Mouse (Mus musculus): Measurements from ENCODE around the gene Tctex1d4. TPM values are rescaled to one million over a fixed set of nuclear protein-coding genes. Genes with fewer than 3 reads are reported as not detected.

The Tctex1d4 gene
- polyA plus RNA-seq, 1 experiment from 2014 or later = 0.60 TPM

DNA sequence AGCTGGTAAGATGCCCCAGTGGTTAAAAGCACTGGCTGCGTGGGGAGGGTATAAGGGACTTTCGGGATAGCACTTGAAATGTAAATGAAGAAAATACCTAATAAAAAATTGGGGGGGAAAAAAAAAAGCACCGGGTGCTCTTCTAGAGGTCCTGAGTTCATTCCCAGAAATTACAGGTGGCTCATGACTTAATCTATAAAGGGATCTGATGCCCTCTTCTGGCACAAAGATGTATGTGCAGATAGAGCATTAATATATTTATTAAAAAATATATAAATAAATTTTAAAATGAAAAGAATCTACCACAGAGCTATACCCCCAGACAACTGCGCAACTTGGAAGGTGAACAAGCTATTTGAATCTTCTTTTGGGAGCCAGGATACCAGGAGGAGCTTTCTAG, 14.0 kb downstream of the Tctex1d4 start:
- ATAC-seq (ENCODE audit: low FRiP score) = no peak

DNA sequence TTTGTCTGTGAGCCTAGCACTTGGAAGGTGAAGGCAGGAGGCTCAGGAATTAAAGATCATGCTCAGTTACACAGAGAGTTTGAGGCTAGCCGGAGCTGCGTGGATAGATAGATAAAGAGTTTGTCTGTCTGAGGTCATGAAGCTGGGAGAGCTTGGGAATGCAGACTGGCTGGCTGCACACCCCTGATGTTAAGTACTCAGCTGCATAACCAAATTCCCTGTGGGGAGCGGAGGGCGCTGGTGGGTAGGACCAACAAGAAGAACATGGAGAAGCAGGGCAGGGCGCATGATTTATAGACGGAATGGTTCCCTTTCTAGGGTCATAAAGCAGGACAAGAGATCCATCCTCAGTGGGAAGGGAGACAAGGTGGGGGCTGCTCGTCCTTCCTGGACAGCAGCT, 16.4 kb downstream of the Tctex1d4 start:
- ATAC-seq (ENCODE audit: low FRiP score) (no peak), DNase-seq (ENCODE audit: low spot score) (no peak)
- Histone ChIP-seq H3K4me1 (replicated peaks; ENCODE audit: control insufficient read depth, insufficient read depth, low read length) (no peaks in the 10 kb centered on the region), H3K27ac (ENCODE audit: low read depth, low read length) (no peak overlapping the region), H3K9ac (ENCODE audit: low read depth, low read length) (no peak overlapping the region), H3K9me3 (ENCODE audit: control insufficient read depth, low read length) (no peaks in the 10 kb centered on the region), H3K4me2 (replicated peaks; ENCODE audit: low read depth, low read length) (no peak overlapping the region), H3K4me3 (ENCODE audit: low read depth, low read length) (no peak overlapping the region), H3K36me3 (ENCODE audit: control insufficient read depth, insufficient read depth, low read length) (no peaks in the 10 kb centered on the region), H3K27me3 (ENCODE audit: control insufficient read depth, insufficient read depth, low read length) (no peaks in the 10 kb centered on the region)
- WGBS = 63% methylated on average over 7 of the region's 7 CpGs

More for the DNA sequence above, 14.0 kb downstream of the Tctex1d4 start:
- no peak overlapping the region for H3K4me3 ChIP-seq (ENCODE audit: low read depth, low read length)
- H3K4me1 ChIP-seq (replicated peaks; ENCODE audit: control insufficient read depth, insufficient read depth, low read length) = no peaks in the 10 kb centered on the region
- DNase-seq (ENCODE audit: low spot score) = no peak
- no peak overlapping the region for H3K4me2 ChIP-seq (replicated peaks; ENCODE audit: low read depth, low read length)
- H3K9ac ChIP-seq (ENCODE audit: low read depth, low read length) = no peak overlapping the region
- H3K36me3 ChIP-seq (ENCODE audit: control insufficient read depth, insufficient read depth, low read length) = no peaks in the 10 kb centered on the region
- H3K9me3 ChIP-seq (ENCODE audit: control insufficient read depth, low read length) = no peaks in the 10 kb centered on the region
- no peaks in the 10 kb centered on the region for H3K27me3 ChIP-seq (ENCODE audit: control insufficient read depth, insufficient read depth, low read length)
- WGBS = 36% methylated on average over 4 of the region's 4 CpGs
- no peak overlapping the region for H3K27ac ChIP-seq (ENCODE audit: low read depth, low read length)

DNA sequence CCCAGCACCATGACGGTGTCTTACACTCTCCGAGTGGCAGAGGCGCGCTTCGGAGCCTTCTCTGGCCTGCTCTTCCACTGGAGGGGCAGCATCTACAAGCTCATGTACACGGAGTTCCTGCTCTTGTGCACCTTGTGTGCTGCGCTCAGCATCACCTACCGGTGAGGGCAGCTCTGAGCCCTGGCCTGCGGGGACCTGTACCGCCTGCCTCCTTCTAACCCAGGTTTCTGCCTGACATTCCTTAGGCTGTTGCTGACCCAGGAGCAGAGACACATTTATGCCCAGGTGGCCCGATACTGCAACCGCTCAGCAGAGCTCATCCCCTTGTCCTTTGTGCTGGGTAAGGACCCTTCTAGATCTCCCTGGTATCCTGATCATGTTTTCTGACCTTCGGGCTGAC, 18.7 kb downstream of the Tctex1d4 start:
- no peaks in the 10 kb centered on the region for H3K27me3 ChIP-seq (ENCODE audit: control insufficient read depth, insufficient read depth, low read length)
- H3K9ac ChIP-seq (ENCODE audit: low read depth, low read length) = no peak overlapping the region
- H3K4me1 ChIP-seq (replicated peaks; ENCODE audit: control insufficient read depth, insufficient read depth, low read length) = no peaks in the 10 kb centered on the region
- no peak overlapping the region for H3K4me3 ChIP-seq (ENCODE audit: low read depth, low read length)
- H3K9me3 ChIP-seq (ENCODE audit: control insufficient read depth, low read length) = no peaks in the 10 kb centered on the region
- H3K27ac ChIP-seq (ENCODE audit: low read depth, low read length) = no peak overlapping the region
- DNase-seq (ENCODE audit: low spot score) (no peak), ATAC-seq (ENCODE audit: low FRiP score) (no peak)
- no peak overlapping the region for H3K4me2 ChIP-seq (replicated peaks; ENCODE audit: low read depth, low read length)
- WGBS = 92% methylated on average over 13 of the region's 13 CpGs
- H3K36me3 ChIP-seq (ENCODE audit: control insufficient read depth, insufficient read depth, low read length) = no peaks in the 10 kb centered on the region; the same call in 1 of the 2 replicates

DNA sequence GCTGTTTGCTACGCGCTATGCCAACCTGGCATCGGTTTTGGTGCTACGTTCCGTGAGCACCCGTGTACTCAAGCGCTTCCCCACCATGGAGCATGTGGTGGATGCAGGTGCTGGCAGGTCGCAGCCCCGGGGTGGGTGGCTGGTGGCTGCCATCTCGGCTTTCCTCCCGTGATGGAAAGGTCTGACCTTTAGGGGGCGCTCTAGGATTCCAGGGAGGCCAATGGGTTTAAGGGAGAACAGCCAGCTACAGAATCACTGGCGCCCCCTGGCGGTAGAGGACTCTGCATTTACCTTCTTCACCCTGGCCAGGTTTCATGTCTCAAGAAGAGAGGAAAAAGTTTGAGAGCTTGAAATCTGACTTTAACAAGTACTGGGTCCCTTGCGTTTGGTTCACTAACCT, 19.6 kb downstream of the Tctex1d4 start:
- H3K4me1 ChIP-seq (replicated peaks; ENCODE audit: control insufficient read depth, insufficient read depth, low read length) = no peaks in the 10 kb centered on the region
- no peak overlapping the region for H3K27ac ChIP-seq (ENCODE audit: low read depth, low read length)
- H3K4me3 ChIP-seq (ENCODE audit: low read depth, low read length) = no peak overlapping the region
- no peaks in the 10 kb centered on the region for H3K9me3 ChIP-seq (ENCODE audit: control insufficient read depth, low read length)
- 0 out of 2 replicates have a peak overlapping the region, but pooled peaks have one; percentile 7 for H3K4me2 ChIP-seq (replicated peaks; ENCODE audit: low read depth, low read length)
- WGBS = 38% methylated on average over 15 of the region's 15 CpGs
- DNase-seq (ENCODE audit: low spot score) (peak; percentile 91), ATAC-seq (ENCODE audit: low FRiP score) (no peak)
- H3K36me3 ChIP-seq (ENCODE audit: control insufficient read depth, insufficient read depth, low read length) = peaks cover 6% of the 10 kb centered on the region; the same call in 1 of the 2 replicates
- no peaks in the 10 kb centered on the region for H3K27me3 ChIP-seq (ENCODE audit: control insufficient read depth, insufficient read depth, low read length)
- H3K9ac ChIP-seq (ENCODE audit: low read depth, low read length) = no peak overlapping the region

DNA sequence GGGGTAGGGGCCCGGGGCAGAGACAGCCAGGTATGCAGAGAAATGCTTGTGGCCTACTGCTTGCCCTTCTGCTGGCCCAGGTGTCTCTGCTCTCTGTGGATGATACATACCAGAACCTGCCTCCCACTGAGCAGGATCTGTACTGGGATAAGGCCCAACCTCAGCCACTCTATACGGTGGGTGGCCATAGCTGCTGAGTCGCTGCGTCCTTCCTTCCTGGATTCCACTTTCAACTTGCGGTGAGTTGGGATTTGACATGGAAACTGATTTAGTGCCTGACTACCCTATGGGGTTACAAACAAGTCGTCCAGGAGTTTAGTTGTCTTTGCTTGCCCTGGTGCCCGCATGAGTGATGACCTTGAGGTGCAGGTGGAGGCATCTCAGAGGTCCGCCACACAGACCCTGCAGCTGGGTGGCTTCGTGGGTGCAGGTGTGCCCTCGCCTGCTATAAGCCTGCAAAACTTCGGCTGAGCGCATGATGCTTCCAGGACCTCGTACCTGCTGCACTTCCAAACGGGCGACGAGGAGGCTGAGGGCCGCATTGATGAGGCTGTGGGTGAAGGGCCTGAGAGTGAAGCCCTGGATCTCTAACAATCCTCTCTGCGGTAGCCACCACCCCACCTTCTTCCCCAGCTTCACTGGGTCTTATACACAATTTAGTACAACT, 21.6 kb downstream of the Tctex1d4 start:
- Histone ChIP-seq H3K4me1 (replicated peaks; ENCODE audit: control insufficient read depth, insufficient read depth, low read length) (no peaks in the 10 kb centered on the region; the same call in none of the 2 replicates), H3K4me3 (ENCODE audit: low read depth, low read length) (no peak overlapping the region), H3K27ac (ENCODE audit: low read depth, low read length) (no peak overlapping the region), H3K27me3 (ENCODE audit: control insufficient read depth, insufficient read depth, low read length) (no peaks in the 10 kb centered on the region), H3K9ac (ENCODE audit: low read depth, low read length) (no peak overlapping the region), H3K4me2 (replicated peaks; ENCODE audit: low read depth, low read length) (no peak overlapping the region), H3K36me3 (ENCODE audit: control insufficient read depth, insufficient read depth, low read length) (peaks cover 21% of the 10 kb centered on the region), H3K9me3 (ENCODE audit: control insufficient read depth, low read length) (no peaks in the 10 kb centered on the region)
- ATAC-seq (ENCODE audit: low FRiP score) = no peak
- no peak for DNase-seq (ENCODE audit: low spot score)
- 90% methylated on average over 18 of the region's 18 CpGs for WGBS

DNA sequence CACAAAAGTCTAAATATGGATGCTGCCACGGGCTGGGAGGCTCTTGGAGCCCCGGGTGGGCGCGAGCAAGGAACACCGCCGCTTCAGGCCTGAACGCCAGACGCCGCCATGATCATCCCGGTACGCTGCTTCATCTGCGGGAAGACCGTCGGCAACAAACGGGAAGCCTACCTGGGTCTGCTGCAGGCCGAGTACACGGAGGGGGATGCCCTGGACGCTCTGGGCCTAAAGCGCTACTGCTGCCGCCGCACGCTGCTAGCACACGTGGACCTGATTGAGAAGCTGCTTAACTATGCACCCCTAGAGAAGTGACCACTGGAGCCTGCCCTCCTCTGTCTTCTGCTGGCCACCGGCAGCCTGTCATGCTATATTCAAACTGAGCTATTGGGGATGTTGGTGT, 22.2 kb downstream of the Tctex1d4 start:
- H3K27ac ChIP-seq (ENCODE audit: low read depth, low read length) = no peak overlapping the region
- WGBS = 71% methylated on average over 24 of the region's 24 CpGs
- H3K9me3 ChIP-seq (ENCODE audit: control insufficient read depth, low read length) = no peaks in the 10 kb centered on the region
- peak; percentile 30; the same call in 1 of the 2 replicates for ATAC-seq (ENCODE audit: low FRiP score)
- peaks cover 27% of the 10 kb centered on the region for H3K36me3 ChIP-seq (ENCODE audit: control insufficient read depth, insufficient read depth, low read length)
- H3K4me2 ChIP-seq (replicated peaks; ENCODE audit: low read depth, low read length) = no peak overlapping the region
- no peak for DNase-seq (ENCODE audit: low spot score)
- H3K4me1 ChIP-seq (replicated peaks; ENCODE audit: control insufficient read depth, insufficient read depth, low read length) = no peaks in the 10 kb centered on the region; the same call in none of the 2 replicates
- H3K27me3 ChIP-seq (ENCODE audit: control insufficient read depth, insufficient read depth, low read length) = no peaks in the 10 kb centered on the region
- no peak overlapping the region for H3K4me3 ChIP-seq (ENCODE audit: low read depth, low read length)
- no peak overlapping the region for H3K9ac ChIP-seq (ENCODE audit: low read depth, low read length)

DNA sequence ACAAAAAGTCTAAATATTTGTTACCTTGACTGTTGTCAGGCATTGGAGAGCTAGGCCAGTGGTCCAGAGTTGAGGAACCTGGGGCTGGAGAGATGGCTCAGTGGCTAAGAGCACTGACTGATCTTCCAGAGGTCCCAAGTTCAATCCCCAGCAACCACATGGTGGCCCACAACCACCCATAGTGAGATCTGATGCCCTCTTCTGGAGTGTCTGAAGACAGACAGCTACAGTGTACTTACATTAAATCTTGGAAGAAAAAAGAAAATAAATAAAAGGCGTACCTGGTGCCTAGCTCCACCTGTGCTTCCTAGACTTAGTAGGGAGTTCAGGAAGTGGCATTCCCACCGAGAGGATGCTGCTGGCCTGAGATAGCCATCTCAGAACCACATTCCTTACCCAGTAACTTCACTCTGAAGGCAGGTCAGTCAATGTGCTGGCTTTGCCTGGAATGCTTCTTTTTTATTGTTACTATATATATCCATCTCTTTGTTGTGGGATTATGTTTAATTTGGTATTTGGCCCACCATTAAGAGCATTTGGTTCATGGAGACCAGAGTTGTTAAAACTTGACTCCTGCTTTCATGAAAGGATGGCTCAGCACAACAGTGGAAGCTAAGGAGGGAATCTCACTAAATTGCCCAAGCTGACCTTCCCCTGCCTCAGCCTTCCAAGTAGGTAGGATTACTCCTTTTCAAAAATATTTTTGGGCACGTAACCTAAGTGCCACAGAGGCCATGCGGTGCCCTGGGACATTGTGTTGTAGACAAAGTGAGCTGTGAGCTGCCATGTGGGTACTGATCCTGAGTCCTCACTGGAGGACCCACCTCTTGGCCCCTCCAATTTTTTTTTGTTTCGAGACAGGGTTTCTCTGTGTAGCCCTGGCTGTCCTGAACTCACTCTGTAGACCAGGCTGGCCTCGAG, 23.0 kb downstream of the Tctex1d4 start:
- 77% methylated on average over 6 of the region's 6 CpGs for WGBS
- no peaks in the 10 kb centered on the region; the same call in none of the 2 replicates for H3K4me1 ChIP-seq (replicated peaks; ENCODE audit: control insufficient read depth, insufficient read depth, low read length)
- H3K27ac ChIP-seq (ENCODE audit: low read depth, low read length) = no peak overlapping the region
- ATAC-seq (ENCODE audit: low FRiP score) = no peak
- no peaks in the 10 kb centered on the region for H3K9me3 ChIP-seq (ENCODE audit: control insufficient read depth, low read length)
- no peak overlapping the region for H3K9ac ChIP-seq (ENCODE audit: low read depth, low read length)
- H3K36me3 ChIP-seq (ENCODE audit: control insufficient read depth, insufficient read depth, low read length) = peaks cover 32% of the 10 kb centered on the region
- H3K27me3 ChIP-seq (ENCODE audit: control insufficient read depth, insufficient read depth, low read length) = no peaks in the 10 kb centered on the region
- no peak overlapping the region for H3K4me2 ChIP-seq (replicated peaks; ENCODE audit: low read depth, low read length)
- DNase-seq (ENCODE audit: low spot score) = no peak
- no peak overlapping the region for H3K4me3 ChIP-seq (ENCODE audit: low read depth, low read length)

DNA sequence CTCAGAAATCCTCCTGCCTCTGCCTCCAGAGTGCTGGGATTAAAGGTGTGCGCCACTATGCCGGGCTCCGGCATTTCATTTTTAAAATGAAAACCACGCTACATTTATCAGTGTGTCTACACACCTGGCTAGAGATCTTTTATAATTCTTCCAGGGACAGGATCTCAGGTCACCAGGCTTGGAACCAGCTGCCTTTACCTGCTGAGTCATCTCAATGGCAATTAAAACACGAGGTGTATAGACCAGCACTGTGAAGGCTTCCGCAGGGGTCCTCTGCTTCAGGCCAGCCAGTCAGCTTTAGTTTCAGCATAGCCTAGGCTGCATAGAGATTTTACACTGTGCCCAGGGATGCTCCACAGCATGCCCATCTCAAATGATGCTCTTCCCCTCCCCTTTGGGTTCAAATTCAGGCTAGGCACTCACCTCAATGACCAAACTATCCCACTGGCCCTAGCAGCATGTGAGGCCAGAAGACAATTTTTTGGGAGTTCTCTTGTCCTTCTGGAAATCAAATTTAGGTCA, 23.7 kb downstream of the Tctex1d4 start:
- H3K36me3 ChIP-seq (ENCODE audit: control insufficient read depth, insufficient read depth, low read length) = peaks cover 32% of the 10 kb centered on the region
- H3K4me1 ChIP-seq (replicated peaks; ENCODE audit: control insufficient read depth, insufficient read depth, low read length) = no peaks in the 10 kb centered on the region; the same call in none of the 2 replicates
- H3K4me2 ChIP-seq (replicated peaks; ENCODE audit: low read depth, low read length) = no peak overlapping the region
- no peaks in the 10 kb centered on the region for H3K9me3 ChIP-seq (ENCODE audit: control insufficient read depth, low read length)
- no peak overlapping the region for H3K4me3 ChIP-seq (ENCODE audit: low read depth, low read length)
- H3K27me3 ChIP-seq (ENCODE audit: control insufficient read depth, insufficient read depth, low read length) = no peaks in the 10 kb centered on the region
- no peak overlapping the region for H3K27ac ChIP-seq (ENCODE audit: low read depth, low read length)
- DNase-seq (ENCODE audit: low spot score) = no peak
- H3K9ac ChIP-seq (ENCODE audit: low read depth, low read length) = no peak overlapping the region
- ATAC-seq (ENCODE audit: low FRiP score) = no peak
- 89% methylated on average over 6 of the region's 6 CpGs for WGBS
